Mouse (Mus musculus) bone marrow macrophage, adult 2 months (primary cell): ENCODE results near the gene Lcn12.

Experiments
- CTCF ChIP-seq: IDR thresholded peaks from 2 replicates; pipeline ENCODE4 v1.5.1; 2012; ENCODE audit warnings: low read depth, mild to moderate bottlenecking, low read length, moderate library complexity
- POLR2A ChIP-seq: IDR thresholded peaks from 2 replicates; pipeline ENCODE4 v1.6.1; 2012; ENCODE audit warnings: mild to moderate bottlenecking, low read depth, low read length, borderline replicate concordance

DNA sequence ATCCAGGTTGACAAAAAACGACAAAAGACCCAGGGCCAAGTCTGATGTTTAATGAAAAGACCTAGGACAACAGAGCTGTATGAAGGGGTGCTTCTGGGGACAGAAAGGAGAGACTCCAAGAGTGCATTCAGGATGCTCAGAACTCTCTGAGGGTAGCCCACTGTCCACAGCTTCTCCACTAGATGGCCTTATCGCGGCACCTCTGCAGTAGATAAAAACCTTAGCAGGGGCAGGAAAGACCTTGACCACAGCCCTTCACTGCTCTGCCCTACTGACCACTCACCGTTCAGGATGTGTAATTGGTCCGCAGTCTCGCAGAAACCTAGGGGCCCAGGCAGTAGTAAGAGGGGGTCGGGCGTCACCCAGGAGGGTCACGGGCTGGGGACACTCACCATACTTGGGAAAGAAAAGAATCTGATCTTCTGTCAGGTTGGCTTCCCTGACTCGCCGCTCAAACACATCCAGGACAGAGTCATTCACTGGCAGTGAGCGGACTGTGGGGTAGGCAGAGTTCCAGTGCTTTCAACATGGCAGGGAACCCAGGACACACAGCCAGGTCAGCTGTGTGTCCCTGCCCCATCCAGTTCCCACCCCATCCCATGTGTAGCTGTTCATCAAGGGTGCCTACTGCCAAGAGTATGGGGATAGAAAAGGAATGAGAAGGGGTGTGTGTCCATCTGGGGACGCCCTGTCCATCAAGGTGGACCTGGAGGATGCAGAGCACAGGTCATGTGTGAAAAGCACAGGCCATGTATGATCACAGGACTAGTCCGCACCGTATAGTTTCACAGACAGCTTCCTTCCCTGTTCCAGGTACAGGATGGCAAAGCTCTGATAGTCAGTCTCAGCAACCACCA lies 5.1 kb upstream of the Lcn12 start:
- TF ChIP-seq CTCF (no peak), POLR2A (no peak)
